Mouse (Mus musculus): Measurements from ENCODE around the gene Aoc1. TPM values are rescaled to one million over a fixed set of nuclear protein-coding genes. Genes with fewer than 3 reads are reported as not detected.

Gene Aoc1
- polyA plus RNA-seq, 1 experiment from 2014 or later: not detected

GRCm38 (mm10) chr6:48909229-48909628 lies 36.5 kb downstream of the Aoc1 start:
- Histone ChIP-seq H3K4me1 (ENCODE audit: control insufficient read depth, insufficient read depth, low read length) (no peaks in the 10 kb centered on the region), H3K4me2 (ENCODE audit: low read depth) (no peak overlapping the region), H3K9ac (ENCODE audit: low read length) (no peak overlapping the region), H3K9me3 (ENCODE audit: control insufficient read depth, low read length) (no peaks in the 10 kb centered on the region), H3K36me3 (ENCODE audit: control insufficient read depth, insufficient read depth, low read length) (no peaks in the 10 kb centered on the region), H3K27me3 (ENCODE audit: control insufficient read depth, insufficient read depth, low read length) (no peaks in the 10 kb centered on the region), H3K27ac (ENCODE audit: low read depth, low read length) (no peak overlapping the region), H3K4me3 (ENCODE audit: low read depth, low read length) (no peak overlapping the region)
- DNase-seq (ENCODE audit: low spot score) (no peak), ATAC-seq (ENCODE audit: insufficient read depth, low FRiP score, low TSS enrichment) (no peak)
- 79% methylated on average over 1 of the region's 1 CpGs for WGBS

- Histone ChIP-seq H3K9ac (ENCODE audit: low read length) (no peak overlapping the region), H3K4me2 (ENCODE audit: low read depth) (no peak overlapping the region)
- DNase-seq (ENCODE audit: low spot score): no peak
These were observed 39.3 kb downstream of the Aoc1 start for GRCm38 (mm10) chr6:48912033-48912432.

GRCm38 (mm10) chr6:48913587-48913986 lies 40.9 kb downstream of the Aoc1 start:
- no peak overlapping the region for H3K4me3 ChIP-seq (ENCODE audit: low read depth, low read length)
- no peaks in the 10 kb centered on the region for H3K27me3 ChIP-seq (ENCODE audit: control insufficient read depth, insufficient read depth, low read length)
- no peak overlapping the region for H3K4me2 ChIP-seq (ENCODE audit: low read depth)
- H3K9me3 ChIP-seq (ENCODE audit: control insufficient read depth, low read length): no peaks in the 10 kb centered on the region
- no peaks in the 10 kb centered on the region for H3K36me3 ChIP-seq (ENCODE audit: control insufficient read depth, insufficient read depth, low read length)
- H3K4me1 ChIP-seq (ENCODE audit: control insufficient read depth, insufficient read depth, low read length): no peaks in the 10 kb centered on the region
- DNase-seq (ENCODE audit: low spot score) (no peak), ATAC-seq (ENCODE audit: insufficient read depth, low FRiP score, low TSS enrichment) (no peak)
- H3K27ac ChIP-seq (ENCODE audit: low read depth, low read length): no peak overlapping the region
- WGBS: 91% methylated on average over 2 of the region's 2 CpGs
- no peak overlapping the region for H3K9ac ChIP-seq (ENCODE audit: low read length)

More at GRCm38 (mm10) chr6:48912033-48912432, 39.3 kb downstream of the Aoc1 start:
- 68% methylated on average over 3 of the region's 3 CpGs for WGBS
- H3K27me3 ChIP-seq (ENCODE audit: control insufficient read depth, insufficient read depth, low read length): no peaks in the 10 kb centered on the region
- no peak overlapping the region for H3K27ac ChIP-seq (ENCODE audit: low read depth, low read length)
- H3K9me3 ChIP-seq (ENCODE audit: control insufficient read depth, low read length): no peaks in the 10 kb centered on the region
- no peak overlapping the region for H3K4me3 ChIP-seq (ENCODE audit: low read depth, low read length)
- no peaks in the 10 kb centered on the region for H3K4me1 ChIP-seq (ENCODE audit: control insufficient read depth, insufficient read depth, low read length)
- no peaks in the 10 kb centered on the region for H3K36me3 ChIP-seq (ENCODE audit: control insufficient read depth, insufficient read depth, low read length)
- no peak for ATAC-seq (ENCODE audit: insufficient read depth, low FRiP score, low TSS enrichment)

- Histone ChIP-seq H3K4me2 (ENCODE audit: low read depth) (no peak within 1 kb of the TSS), H3K27ac (ENCODE audit: low read depth, low read length) (no peak within 1 kb of the TSS), H3K4me1 (ENCODE audit: control insufficient read depth, insufficient read depth, low read length) (no peaks in the 10 kb centered on the region), H3K9me3 (ENCODE audit: control insufficient read depth, low read length) (no peaks in the 10 kb centered on the region), H3K27me3 (ENCODE audit: control insufficient read depth, insufficient read depth, low read length) (no peaks in the 10 kb centered on the region), H3K4me3 (ENCODE audit: low read depth, low read length) (no peak within 1 kb of the TSS), H3K36me3 (ENCODE audit: control insufficient read depth, insufficient read depth, low read length) (no peaks in the 10 kb centered on the region), H3K9ac (ENCODE audit: low read length) (no peak within 1 kb of the TSS)
- WGBS: 91% methylated on average over 5 of the region's 5 CpGs
- DNase-seq (ENCODE audit: low spot score): no peak
- ATAC-seq (ENCODE audit: insufficient read depth, low FRiP score, low TSS enrichment): no peak
These were observed 56.9 kb downstream of the Aoc1 start, which contains the start of gene 1600015I10Rik for GRCm38 (mm10) chr6:48929595-48929994. TSS of gene 1600015I10Rik (plus strand) at chr6:48929895.

GRCm38 (mm10) chr6:48949596-48949995 lies 76.9 kb downstream of the Aoc1 start:
- H3K4me2 ChIP-seq (ENCODE audit: low read depth): no peak overlapping the region
- WGBS: 86% methylated on average over 2 of the region's 2 CpGs
- no peak overlapping the region for H3K4me3 ChIP-seq (ENCODE audit: low read depth, low read length)
- no peaks in the 10 kb centered on the region; the same call in 1 of the 2 replicates for H3K9me3 ChIP-seq (ENCODE audit: control insufficient read depth, low read length)
- H3K36me3 ChIP-seq (ENCODE audit: control insufficient read depth, insufficient read depth, low read length): no peaks in the 10 kb centered on the region
- H3K27ac ChIP-seq (ENCODE audit: low read depth, low read length): no peak overlapping the region
- H3K4me1 ChIP-seq (ENCODE audit: control insufficient read depth, insufficient read depth, low read length): no peaks in the 10 kb centered on the region
- H3K9ac ChIP-seq (ENCODE audit: low read length): no peak overlapping the region
- DNase-seq (ENCODE audit: low spot score) (no peak), ATAC-seq (ENCODE audit: insufficient read depth, low FRiP score, low TSS enrichment) (no peak)
- H3K27me3 ChIP-seq (ENCODE audit: control insufficient read depth, insufficient read depth, low read length): no peaks in the 10 kb centered on the region

GRCm38 (mm10) chr6:48950676-48951075 lies 78.0 kb downstream of the Aoc1 start:
- H3K4me3 ChIP-seq (ENCODE audit: low read depth, low read length): no peak overlapping the region
- H3K4me1 ChIP-seq (ENCODE audit: control insufficient read depth, insufficient read depth, low read length): no peaks in the 10 kb centered on the region
- WGBS: 86% methylated on average over 5 of the region's 5 CpGs
- ATAC-seq (ENCODE audit: insufficient read depth, low FRiP score, low TSS enrichment) (no peak), DNase-seq (ENCODE audit: low spot score) (no peak)
- H3K27ac ChIP-seq (ENCODE audit: low read depth, low read length): no peak overlapping the region
- no peak overlapping the region for H3K4me2 ChIP-seq (ENCODE audit: low read depth)
- no peaks in the 10 kb centered on the region for H3K9me3 ChIP-seq (ENCODE audit: control insufficient read depth, low read length)
- no peaks in the 10 kb centered on the region for H3K27me3 ChIP-seq (ENCODE audit: control insufficient read depth, insufficient read depth, low read length)
- H3K36me3 ChIP-seq (ENCODE audit: control insufficient read depth, insufficient read depth, low read length): no peaks in the 10 kb centered on the region
- H3K9ac ChIP-seq (ENCODE audit: low read length): no peak overlapping the region

- no peak for ATAC-seq (ENCODE audit: insufficient read depth, low FRiP score, low TSS enrichment)
- no peaks in the 10 kb centered on the region for H3K27me3 ChIP-seq (ENCODE audit: control insufficient read depth, insufficient read depth, low read length)
These were observed 78.9 kb downstream of the Aoc1 start for GRCm38 (mm10) chr6:48951630-48952029.

GRCm38 (mm10) chr6:48953220-48953619 lies 80.5 kb downstream of the Aoc1 start:
- no peak overlapping the region for H3K4me3 ChIP-seq (ENCODE audit: low read depth, low read length)
- WGBS: 84% methylated on average over 5 of the region's 5 CpGs
- no peaks in the 10 kb centered on the region for H3K27me3 ChIP-seq (ENCODE audit: control insufficient read depth, insufficient read depth, low read length)
- H3K9ac ChIP-seq (ENCODE audit: low read length): no peak overlapping the region
- no peak overlapping the region for H3K27ac ChIP-seq (ENCODE audit: low read depth, low read length)
- H3K4me2 ChIP-seq (ENCODE audit: low read depth): no peak overlapping the region
- no peaks in the 10 kb centered on the region for H3K36me3 ChIP-seq (ENCODE audit: control insufficient read depth, insufficient read depth, low read length)
- H3K9me3 ChIP-seq (ENCODE audit: control insufficient read depth, low read length): no peaks in the 10 kb centered on the region
- DNase-seq (ENCODE audit: low spot score): no peak
- no peaks in the 10 kb centered on the region for H3K4me1 ChIP-seq (ENCODE audit: control insufficient read depth, insufficient read depth, low read length)
- ATAC-seq (ENCODE audit: insufficient read depth, low FRiP score, low TSS enrichment): no peak

More at GRCm38 (mm10) chr6:48951630-48952029, 78.9 kb downstream of the Aoc1 start:
- Histone ChIP-seq H3K4me2 (ENCODE audit: low read depth) (no peak overlapping the region), H3K36me3 (ENCODE audit: control insufficient read depth, insufficient read depth, low read length) (no peaks in the 10 kb centered on the region), H3K27ac (ENCODE audit: low read depth, low read length) (no peak overlapping the region), H3K9me3 (ENCODE audit: control insufficient read depth, low read length) (no peaks in the 10 kb centered on the region), H3K4me1 (ENCODE audit: control insufficient read depth, insufficient read depth, low read length) (no peaks in the 10 kb centered on the region), H3K9ac (ENCODE audit: low read length) (no peak overlapping the region), H3K4me3 (ENCODE audit: low read depth, low read length) (no peak overlapping the region)
- WGBS: 90% methylated on average over 6 of the region's 6 CpGs
- DNase-seq (ENCODE audit: low spot score): no peak

GRCm38 (mm10) chr6:48954211-48954610 lies 81.5 kb downstream of the Aoc1 start:
- Histone ChIP-seq H3K4me2 (ENCODE audit: low read depth) (no peak overlapping the region), H3K36me3 (ENCODE audit: control insufficient read depth, insufficient read depth, low read length) (no peaks in the 10 kb centered on the region), H3K9ac (ENCODE audit: low read length) (no peak overlapping the region), H3K4me3 (ENCODE audit: low read depth, low read length) (no peak overlapping the region), H3K27ac (ENCODE audit: low read depth, low read length) (no peak overlapping the region), H3K27me3 (ENCODE audit: control insufficient read depth, insufficient read depth, low read length) (no peaks in the 10 kb centered on the region), H3K4me1 (ENCODE audit: control insufficient read depth, insufficient read depth, low read length) (no peaks in the 10 kb centered on the region), H3K9me3 (ENCODE audit: control insufficient read depth, low read length) (no peaks in the 10 kb centered on the region)
- ATAC-seq (ENCODE audit: insufficient read depth, low FRiP score, low TSS enrichment) (no peak), DNase-seq (ENCODE audit: low spot score) (no peak)
- WGBS: 86% methylated on average over 5 of the region's 5 CpGs
